Mouse (Mus musculus) 3134 (cell line): ENCODE results near the gene Trpv5.

Source experiments
- DNase-seq: peaks from one replicate; pipeline ENCODE4 v3.0.0-alpha.2; 2011; ENCODE audit warnings: low spot score; ENCODE audit not compliant: insufficient read length; ENCODE audit errors: extremely low read depth

The Trpv5 gene

DNA sequence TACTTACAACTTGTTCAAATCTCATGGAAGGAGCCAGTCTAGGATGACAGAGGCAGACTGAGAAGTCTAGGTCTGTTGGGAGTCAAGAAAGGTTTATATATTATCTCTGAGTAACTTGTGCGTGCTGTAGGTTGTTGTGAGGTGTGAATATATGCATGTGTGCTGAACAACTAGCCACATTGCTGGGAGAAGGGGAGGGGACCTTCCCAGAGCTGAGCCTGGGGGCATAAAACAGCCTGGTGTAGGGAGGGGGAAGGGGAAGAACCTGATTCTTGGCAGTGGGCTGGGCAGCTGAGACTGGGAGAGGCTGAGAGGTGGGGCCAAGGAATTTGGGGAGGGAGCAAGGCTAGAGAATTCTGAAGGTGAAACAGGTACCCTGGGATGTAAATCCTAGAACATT lies at the start of gene Trpv5:
Gene Trpv5 (minus strand): TSS at position 101 of the 400 bp plus-strand sequence.
- no peak for DNase-seq

DNA sequence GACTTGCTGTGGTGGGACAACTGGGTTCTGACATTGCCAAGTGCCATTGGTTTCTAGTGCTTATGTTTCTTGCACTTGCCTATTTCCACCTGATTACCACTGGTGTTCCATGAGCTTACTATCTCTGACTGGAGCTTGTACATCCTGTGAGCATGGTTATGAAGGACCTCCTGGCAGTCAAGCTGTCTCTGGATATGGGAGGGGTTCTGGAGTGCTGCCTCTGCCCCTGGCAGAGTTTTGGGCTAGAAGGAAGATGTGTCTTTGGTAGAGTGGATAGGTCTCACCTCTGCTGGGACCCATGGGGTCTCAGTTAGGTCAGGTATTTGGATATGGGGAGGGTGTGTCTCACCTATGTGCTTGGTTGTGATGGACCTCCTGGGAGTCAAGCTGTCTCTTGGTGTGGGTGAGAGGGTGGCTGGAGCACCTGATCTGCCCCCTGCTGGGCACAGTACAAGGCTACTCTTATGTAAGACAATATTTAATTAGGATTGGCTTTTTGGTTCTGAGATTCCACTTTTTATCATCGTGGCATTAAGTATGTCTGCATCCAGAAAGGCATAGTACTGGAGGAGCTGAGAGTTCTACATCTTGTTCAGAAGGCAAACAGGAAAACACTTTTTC lies 47.5 kb upstream of the Trpv5 start:
- DNase-seq: no peak

DNA sequence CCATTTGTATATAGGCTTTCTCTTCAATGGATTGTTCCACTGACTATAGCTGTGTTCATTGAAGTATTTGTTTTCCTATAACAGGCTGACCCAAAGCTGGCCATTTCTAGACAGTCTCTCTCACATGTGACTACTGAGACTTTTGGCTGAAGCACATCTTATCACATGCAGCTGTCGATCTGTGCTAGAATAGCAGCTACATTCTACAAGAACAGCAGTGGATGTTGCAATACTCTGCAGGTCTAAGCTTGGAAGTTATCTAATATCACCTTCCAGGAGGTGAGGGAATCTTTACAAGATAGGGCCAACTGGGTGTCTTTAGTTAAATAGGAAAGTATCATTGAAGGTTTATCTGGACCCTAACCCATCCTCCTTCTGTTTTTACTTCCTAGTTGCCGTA lies 40.9 kb upstream of the Trpv5 start:
- no peak for DNase-seq

DNA sequence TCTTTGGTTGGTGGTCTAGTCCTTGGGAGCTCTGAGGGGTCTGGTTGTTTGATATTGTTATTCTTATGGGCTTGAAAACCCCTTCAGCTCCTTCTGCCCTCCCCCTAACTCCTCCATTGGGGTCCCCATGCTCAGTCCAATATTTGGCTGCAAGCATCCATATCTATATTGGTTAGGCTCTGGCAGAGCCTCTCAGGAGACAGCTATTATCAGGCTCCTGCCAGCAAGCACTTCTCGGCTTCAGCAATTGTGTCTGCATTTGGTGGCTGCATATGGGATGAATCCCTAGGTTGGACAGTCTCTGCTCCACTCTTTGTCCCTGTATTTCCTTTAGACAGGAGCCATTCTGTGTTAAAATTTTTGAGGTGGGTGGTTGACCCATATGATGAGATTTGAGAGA lies 29.7 kb upstream of the Trpv5 start:
- DNase-seq: no peak

DNA sequence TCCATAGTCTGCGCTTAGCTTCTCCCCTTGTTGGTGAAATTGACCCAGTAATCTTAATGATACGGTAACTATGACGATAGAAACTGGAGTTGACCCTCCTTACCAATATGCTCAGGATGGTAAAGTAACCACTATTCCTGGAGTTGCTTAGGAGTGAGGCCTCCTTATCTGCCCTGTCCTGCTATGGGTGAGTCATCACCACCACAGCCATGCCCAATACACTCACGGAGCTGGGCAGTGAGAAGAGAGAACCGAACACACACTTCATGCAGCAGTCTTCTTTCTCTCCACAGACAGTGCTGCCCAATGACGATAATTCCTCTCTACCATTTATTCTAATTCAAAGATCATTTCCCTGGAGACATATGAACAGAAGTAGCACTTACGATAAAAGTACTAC lies 25.7 kb upstream of the Trpv5 start:
- no peak for DNase-seq

DNA sequence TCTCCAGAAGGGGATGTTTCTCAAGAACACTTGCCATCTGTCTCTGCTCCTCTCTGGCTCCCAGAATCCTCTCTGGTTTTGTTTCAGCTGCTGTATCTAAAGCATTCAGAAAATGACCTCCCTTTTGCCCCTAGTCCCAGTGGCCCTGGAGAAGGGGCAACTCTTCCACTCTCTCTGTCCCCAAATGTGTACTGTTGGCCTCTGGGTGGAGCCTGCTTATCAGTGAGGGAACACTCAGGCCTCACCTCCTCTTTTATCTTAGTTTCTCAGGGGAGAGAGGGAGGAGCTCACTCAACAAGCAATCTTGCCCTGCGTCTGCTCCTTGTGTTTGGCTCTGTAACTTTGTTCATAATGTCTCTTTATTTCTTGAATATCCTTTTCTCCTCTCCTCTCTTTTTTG lies 23.6 kb upstream of the Trpv5 start, which contains the start of gene Kel:
Gene Kel (minus strand): TSS at position 217 of the 400 bp plus-strand sequence.
- no peak for DNase-seq

DNA sequence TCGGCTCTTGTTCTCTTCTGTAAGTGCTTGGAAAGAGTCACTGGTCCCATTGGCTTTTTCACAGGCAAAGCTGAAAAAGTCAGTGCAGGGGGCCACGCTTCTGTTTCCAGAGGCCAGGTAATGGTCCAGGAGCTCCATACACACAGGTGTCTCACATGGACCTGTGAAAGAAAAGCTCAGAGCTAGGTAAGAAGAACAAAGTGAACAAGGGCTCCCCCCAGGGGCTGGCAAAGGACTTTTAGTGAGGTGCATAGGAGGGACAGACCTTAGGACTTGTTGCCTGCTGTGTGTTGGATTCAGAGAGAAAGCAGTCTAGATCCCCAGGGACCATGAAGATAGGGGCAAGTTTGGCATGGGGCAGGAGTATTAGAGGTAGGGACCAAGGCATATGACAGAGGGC lies 22.4 kb upstream of the Trpv5 start:
- no peak for DNase-seq

DNA sequence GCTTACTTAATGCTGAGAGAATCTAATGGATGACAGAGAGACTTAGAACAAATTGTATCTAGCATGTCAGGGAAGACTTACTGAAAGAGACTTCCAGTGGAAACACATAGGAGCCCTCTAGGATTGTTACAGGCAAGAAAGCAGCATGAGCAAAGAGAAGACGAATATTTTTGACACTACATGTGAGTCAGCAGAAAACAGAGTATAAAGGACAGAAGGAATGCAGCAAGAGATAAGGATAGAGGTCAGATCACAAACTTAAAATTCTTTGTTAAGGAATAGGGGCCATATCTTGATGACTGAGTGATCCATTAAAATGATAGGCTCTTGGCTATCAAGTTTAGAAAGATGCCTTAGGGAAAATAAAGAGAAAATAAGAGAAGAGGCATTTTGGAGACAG lies 20.7 kb upstream of the Trpv5 start:
- DNase-seq: no peak

DNA sequence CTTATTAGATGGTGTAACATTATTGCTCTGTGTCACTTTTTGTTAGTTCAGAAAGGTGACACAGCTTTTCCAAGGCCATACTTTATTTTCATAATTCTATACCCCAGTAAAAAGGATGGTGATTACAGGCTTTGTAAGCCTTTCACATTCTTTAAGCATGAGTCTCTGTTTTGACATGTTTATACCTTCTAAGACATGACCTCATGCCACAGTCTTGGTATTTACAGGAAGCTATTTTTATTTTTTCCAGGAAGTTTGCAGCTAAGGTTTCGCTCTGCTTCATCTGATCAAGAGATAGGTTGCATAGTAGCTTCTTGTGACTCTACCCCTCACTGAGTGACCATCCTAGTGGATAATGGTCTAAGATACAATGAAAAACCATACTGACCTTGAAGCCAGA lies 13.8 kb upstream of the Trpv5 start:
- DNase-seq: no peak

DNA sequence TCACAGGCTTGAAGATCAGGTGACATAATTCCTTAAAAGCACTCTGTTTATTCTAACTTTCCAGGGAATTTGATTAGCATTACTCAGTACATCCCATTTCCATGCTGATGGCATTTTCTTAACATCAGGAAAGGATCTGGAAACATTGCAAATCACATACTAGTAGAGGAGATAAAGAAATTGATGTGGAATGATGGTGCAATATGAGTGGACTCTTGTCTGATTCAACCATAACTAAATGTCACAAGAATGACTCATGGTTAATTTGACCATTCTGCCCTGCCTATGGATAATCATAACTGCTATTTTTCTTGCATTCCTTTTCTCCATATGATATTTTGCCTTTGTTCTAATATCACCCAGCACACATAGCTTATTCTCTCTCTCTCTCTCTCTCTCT lies 11.6 kb upstream of the Trpv5 start:
- DNase-seq: no peak

DNA sequence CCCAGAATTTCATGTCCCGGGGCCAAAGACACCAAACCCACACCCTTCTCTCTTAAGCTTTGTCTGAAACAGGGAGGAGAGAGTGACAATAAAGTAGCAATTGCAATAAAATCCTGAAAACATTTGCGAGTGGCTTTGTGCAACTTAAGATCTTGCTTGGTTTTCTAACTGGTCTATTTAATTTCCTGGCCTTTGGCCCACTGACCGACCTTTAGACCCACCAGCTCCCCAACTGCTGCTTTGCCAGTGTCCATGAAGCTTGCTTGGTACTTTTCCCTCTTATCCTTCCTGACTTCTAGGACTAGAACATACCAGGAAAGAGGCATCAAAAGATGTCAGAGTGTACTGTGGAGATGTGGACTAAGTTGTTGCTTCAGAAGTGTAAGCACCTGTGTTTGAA lies 5.0 kb upstream of the Trpv5 start:
- DNase-seq: no peak

DNA sequence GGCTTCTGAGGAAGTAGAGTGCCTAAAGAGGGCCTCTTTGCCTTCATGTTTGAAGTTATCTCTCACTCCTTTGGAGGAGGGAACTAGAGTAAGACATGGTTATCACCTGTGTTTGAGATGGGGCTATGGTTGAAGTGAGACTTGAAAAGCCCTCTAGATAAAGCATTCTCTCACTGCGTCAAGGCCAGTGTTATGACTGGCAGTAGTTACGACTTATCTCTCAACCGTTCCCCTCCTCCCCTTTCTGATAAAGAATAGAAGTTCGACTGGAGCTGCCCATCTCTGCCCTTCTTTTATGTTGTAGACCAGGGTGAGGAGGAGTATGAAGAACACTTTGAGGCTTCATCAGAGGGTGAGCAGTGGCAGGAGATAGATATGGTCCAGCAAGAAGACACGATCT lies 4.3 kb upstream of the Trpv5 start:
- no peak for DNase-seq

DNA sequence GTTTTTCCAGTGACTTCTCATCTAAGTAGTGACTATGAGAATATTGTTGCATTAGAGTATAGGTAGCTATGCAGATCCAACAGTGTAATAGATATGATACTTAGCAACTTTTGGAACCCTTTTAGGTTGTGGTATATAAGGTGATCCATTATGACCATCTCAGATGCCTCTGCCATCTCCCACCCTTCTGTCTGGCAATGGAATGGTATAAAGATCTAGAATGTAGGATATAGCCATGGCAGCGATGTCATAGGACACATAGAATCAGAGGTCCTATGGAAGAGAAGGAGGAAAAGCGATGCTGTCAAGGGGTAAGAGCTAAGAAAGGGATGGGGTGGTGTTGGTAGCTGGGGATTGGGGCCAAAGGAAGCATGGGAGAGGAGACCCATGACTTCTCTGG lies 3.6 kb upstream of the Trpv5 start, which contains the start of gene Llcfc1:
Gene Llcfc1 (plus strand): TSS at position 301 of the 400 bp plus-strand sequence.
- DNase-seq: no peak

DNA sequence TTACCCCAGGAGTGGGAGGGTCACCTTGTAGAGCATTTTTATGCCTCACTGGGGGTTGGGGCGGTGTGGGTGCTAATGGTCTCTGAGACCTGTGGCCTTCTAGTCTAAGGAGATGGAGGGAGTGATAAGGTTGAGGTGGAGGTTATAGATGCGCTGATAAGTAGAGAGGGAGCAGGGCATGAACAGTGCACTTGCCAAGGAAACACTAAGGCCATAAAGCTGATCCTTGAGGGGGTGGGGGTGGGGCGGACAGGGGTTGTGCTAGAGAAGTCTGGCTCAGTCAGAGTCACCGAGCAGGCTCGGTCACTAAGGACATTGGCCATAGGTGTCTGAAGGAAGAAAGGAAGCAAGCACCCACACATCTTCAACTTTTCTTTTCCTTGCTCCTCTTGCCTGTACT lies 1.1 kb upstream of the Trpv5 start:
- no peak for DNase-seq

DNA sequence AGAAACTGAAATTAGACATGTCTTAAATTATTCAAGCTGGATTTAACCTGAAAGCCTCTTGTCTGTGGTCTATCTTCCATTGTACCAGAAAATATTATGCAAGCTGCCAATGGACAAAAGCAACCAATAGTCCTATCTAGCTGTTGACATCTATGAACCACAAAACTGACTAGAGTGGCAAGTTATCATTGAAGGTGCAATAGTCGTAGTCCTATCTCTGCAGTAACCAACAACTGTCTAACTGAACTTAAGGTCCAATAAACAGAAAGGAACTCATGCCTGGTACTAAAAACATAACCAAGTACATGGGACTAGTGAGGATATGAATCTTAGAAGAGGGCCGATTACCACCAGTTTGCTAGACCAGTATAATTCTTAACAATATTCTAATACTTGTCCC lies 4.0 kb downstream of the Trpv5 start:
- no peak for DNase-seq

DNA sequence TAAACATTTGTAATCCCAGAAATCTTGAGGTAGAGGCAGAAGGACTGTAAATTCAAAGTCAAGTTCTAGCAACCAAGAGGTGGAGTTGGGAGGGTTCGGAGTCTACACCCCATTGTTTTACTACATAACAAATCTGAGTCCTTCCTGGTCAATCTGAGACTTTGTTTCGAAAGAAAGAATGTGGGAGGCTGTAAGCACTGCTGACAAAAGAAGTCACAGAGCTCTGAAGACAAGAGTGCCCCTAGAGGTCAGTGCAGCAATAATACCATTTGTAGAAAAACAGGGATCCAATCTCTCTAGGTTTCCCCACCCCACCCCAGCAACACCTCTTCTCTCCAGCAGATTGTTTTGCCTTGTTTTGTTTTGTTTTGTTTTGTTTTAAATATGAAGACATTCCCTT lies 18.2 kb downstream of the Trpv5 start:
- DNase-seq: no peak

DNA sequence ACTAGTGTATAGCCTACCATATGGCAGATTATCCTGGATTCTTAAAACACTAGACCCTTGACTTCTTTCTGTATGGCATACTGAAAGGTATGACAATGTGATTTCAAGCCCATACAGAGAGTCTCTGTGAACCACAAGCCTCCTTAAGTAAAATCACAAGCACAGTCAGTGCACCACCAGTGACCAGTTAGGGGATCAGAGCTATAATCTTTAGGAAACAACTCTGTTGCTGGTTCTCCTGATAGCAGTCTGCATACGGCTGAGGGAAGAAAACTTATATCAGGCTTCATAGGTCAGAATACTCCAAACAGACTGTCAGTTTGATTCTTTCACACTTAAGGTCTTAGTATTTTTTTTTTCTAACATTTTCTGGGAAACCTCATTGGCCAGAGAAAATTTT lies 22.1 kb downstream of the Trpv5 start:
- no peak for DNase-seq

DNA sequence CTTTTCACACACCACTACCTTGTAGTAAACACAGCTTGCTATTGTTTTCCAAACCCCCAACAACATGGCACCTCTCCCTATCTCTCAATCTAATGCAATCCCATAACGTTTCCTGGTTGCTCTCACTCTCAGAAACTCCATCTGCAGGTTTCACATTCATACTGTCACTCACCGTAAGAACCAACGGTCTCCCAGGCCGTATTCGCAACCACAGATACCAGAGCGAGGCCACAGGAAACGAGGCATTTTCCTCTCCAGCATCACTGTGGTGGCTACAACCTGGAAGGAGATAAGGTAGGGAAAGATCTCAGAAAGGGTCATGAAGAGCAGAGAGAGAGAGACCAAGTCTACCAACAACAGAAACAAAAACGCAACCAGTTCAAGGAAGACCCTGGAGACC lies 25.9 kb downstream of the Trpv5 start:
- DNase-seq: no peak

DNA sequence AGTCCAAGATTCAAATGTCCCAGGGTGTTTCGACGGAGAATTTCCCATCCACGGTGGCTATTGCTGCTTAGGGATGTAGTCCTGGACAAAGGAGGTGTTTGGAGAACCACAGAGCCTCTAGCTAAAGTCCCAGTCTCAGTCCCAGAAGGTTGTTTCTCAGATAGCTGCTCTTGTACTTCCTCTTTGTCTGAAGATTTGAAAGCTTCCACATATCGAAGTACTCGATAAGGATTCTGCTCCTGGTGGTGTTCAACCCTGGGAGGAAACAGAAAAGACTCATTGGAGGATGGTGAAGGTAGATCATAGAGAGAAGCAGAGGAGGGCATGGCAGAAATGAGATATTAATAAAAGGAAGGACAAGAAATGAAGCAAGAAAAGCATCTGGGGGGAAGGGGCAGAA lies 27.4 kb downstream of the Trpv5 start:
- no peak for DNase-seq

DNA sequence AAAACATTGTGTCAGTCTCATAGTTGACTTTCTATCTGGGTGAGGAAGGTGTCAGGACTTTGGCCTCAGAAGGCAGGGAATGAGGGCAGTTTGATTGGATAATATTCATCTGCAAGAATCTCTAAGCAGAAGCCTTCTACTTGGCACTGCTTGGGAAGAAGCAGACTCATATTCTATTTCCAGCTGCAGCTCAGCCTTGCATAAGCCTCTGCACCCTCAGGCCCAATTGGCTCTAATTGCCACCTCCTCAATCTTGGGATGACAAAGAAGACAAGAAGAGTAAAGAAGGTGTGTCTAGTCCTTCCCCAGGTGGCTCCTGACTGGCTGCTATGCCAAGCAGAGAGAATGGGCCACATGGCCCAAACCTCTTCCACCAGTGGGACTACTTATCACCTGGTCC lies 33.9 kb downstream of the Trpv5 start:
- no peak for DNase-seq

DNA sequence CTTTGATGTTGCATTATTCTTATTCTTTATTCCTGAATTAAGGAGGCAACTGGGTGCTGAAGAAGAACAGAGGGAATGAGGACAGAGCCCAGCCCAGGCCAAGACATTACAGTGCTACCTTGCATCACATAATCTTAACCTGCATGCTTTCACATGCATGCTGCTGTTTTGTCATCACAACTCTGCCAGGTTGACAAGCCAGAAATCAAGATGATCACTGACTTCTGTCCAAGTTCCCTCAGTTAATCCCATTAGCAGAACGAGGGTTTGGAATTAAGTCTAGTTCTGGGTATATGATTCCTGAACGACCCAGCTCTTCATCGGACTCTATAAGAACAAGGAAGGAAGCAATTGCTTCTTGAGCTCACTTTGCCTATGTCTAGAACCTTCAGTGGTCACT lies 34.3 kb downstream of the Trpv5 start:
- no peak for DNase-seq

DNA sequence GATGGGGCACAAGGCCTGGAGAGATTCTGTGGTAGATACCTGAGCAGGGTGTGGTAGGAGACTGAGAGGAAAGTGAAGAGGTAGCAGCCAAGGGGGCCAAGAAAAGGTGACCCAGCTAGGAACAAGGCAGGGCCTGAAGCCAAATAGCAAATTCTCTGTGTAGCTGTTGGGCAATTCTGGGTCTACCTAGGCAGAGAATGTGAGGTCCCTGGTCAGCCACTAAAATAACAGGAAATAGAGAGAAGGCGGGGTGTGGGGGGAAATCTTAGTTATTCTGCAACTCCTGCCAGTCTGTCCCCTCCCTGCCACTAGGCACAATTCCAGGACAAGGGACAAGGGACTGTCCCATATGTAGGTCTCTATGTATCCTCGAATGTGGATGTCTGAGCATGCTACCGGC lies 37.3 kb downstream of the Trpv5 start:
- no peak for DNase-seq

DNA sequence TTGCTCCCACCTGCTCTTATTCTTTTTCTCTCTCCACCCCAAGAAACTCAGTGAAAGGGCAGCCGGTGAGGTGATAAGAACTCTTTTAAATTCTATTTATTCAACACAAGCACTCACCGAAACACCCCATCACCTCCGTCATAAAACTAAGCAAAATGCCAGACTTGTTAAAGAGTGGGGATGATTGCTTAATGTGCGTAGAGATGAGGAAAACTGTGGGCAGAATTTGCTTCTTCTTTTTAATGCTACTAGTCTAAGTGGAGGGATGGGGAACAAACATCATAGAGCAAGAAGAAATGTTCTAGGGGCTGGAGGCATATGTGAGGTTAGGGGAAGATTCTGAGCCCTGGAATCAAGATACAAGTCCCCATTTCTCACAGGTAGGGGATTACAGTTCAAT lies 37.8 kb downstream of the Trpv5 start:
- DNase-seq: no peak
